Mouse (Mus musculus) C2C12 (cell line): ENCODE data around the gene Etnk1. TPM values are rescaled to one million over a fixed set of nuclear protein-coding genes. Genes with fewer than 3 reads are reported as not detected.

Experiments
- H3K27me3 ChIP-seq: one replicate; pipeline ENCODE4 v1.6.1; 2011; ENCODE audit not compliant: control insufficient read depth, insufficient read depth, insufficient read length
- H3K36me3 ChIP-seq: one replicate; pipeline ENCODE4 v1.6.1; 2011; ENCODE audit not compliant: control insufficient read depth, insufficient read depth
- H3K4me3 ChIP-seq: one replicate; pipeline ENCODE4 v1.5.1; 2011; ENCODE audit warnings: mild to moderate bottlenecking, control low read depth; ENCODE audit not compliant: poor library complexity, insufficient read depth, severe bottlenecking
- H3K79me2 ChIP-seq: one replicate; pipeline ENCODE4 v1.6.1; 2011; ENCODE audit not compliant: control insufficient read depth, insufficient read depth
- H3K79me3 ChIP-seq: one replicate; pipeline ENCODE4 v1.6.1; 2011; ENCODE audit warnings: low read depth, control low read depth
- H3ac ChIP-seq: one replicate; pipeline ENCODE3; 2011; ENCODE audit warnings: low read depth; ENCODE audit not compliant: control insufficient read depth, insufficient read length
- CEBPB ChIP-seq: IDR thresholded peaks from one replicate; pipeline ENCODE4 v1.6.1; 2011; ENCODE audit warnings: low read depth, mild to moderate bottlenecking, control low read depth, moderate library complexity
- CTCF ChIP-seq: IDR thresholded peaks from one replicate; pipeline ENCODE4 v1.5.1; 2011; ENCODE audit not compliant: control insufficient read depth, insufficient read depth, insufficient read length
- FOSL1 ChIP-seq: IDR thresholded peaks from one replicate; pipeline ENCODE4 v1.8.0; 2011; ENCODE audit warnings: mild to moderate bottlenecking, low read length; ENCODE audit not compliant: poor library complexity, insufficient read depth, severe bottlenecking
- MAX ChIP-seq: IDR thresholded peaks from one replicate; pipeline ENCODE4 v1.6.1; 2011; ENCODE audit warnings: mild to moderate bottlenecking, control low read depth
- MYOD1 ChIP-seq: IDR thresholded peaks from one replicate; pipeline ENCODE4 v1.6.1; 2011; ENCODE audit warnings: low read depth; ENCODE audit not compliant: control insufficient read depth, insufficient read length
- MYOG ChIP-seq: IDR thresholded peaks from one replicate; pipeline ENCODE4 v1.6.1; 2011; ENCODE audit not compliant: control insufficient read depth, insufficient read length; ENCODE audit errors: extremely low read depth
- USF1 ChIP-seq: IDR thresholded peaks from one replicate; pipeline ENCODE4 v1.6.1; 2011; ENCODE audit warnings: low read depth, mild to moderate bottlenecking, control low read depth, moderate library complexity
- polyA plus RNA-seq: library from polyadenylated mRNA; unstranded; fragments of >200 nt; fragmentation: generic; extraction: Trizol; gene quantifications from one replicate; pipeline ENCODE4 v1.2.1, GENCODE M21; 2012; ENCODE audit warnings: missing spikeins

Etnk1 gene
- polyA plus RNA-seq, 1 experiment, result 9.3 TPM

GRCm38 (mm10) chr6:143219347-143219746, 52.3 kb downstream of the Etnk1 start:
- Histone ChIP-seq H3K36me3 (no peaks in the 10 kb centered on the region), H3K27me3 (no peaks in the 10 kb centered on the region), H3ac (no peak overlapping the region), H3K79me2 (no peaks in the 10 kb centered on the region), H3K4me3 (no peak overlapping the region), H3K79me3 (no peaks in the 10 kb centered on the region)
- TF ChIP-seq CTCF, result peak; percentile 8
- no peak for TF ChIP-seq MYOD1
- TF ChIP-seq MAX, result no peak
- TF ChIP-seq CEBPB, result no peak

GRCm38 (mm10) chr6:143221245-143221644, 54.2 kb downstream of the Etnk1 start:
- no peaks in the 10 kb centered on the region for H3K27me3 ChIP-seq
- H3ac ChIP-seq, result no peak overlapping the region
- H3K4me3 ChIP-seq, result no peak overlapping the region
- H3K36me3 ChIP-seq, result no peaks in the 10 kb centered on the region
- no peaks in the 10 kb centered on the region for H3K79me2 ChIP-seq
- no peak for TF ChIP-seq MAX
- TF ChIP-seq MYOD1, result no peak
- TF ChIP-seq FOSL1, result no peak
- no peak for TF ChIP-seq MYOG
- no peak for TF ChIP-seq CTCF
- TF ChIP-seq CEBPB, result no peak
- TF ChIP-seq USF1, result no peak
- H3K79me3 ChIP-seq, result no peaks in the 10 kb centered on the region

- no peaks in the 10 kb centered on the region for H3K27me3 ChIP-seq
- TF ChIP-seq CEBPB (no peak), CTCF (no peak), USF1 (no peak), MYOG (no peak), FOSL1 (no peak), MAX (no peak), MYOD1 (no peak)
Observed at GRCm38 (mm10) chr6:143224057-143224456, 57.0 kb downstream of the Etnk1 start.

GRCm38 (mm10) chr6:143224885-143225284, 57.9 kb downstream of the Etnk1 start:
- Histone ChIP-seq H3K27me3 (no peaks in the 10 kb centered on the region), H3ac (no peak overlapping the region), H3K4me3 (no peak overlapping the region), H3K36me3 (no peaks in the 10 kb centered on the region), H3K79me2 (no peaks in the 10 kb centered on the region), H3K79me3 (no peaks in the 10 kb centered on the region)
- no peak for TF ChIP-seq CTCF
- no peak for TF ChIP-seq MYOG
- no peak for TF ChIP-seq USF1
- TF ChIP-seq CEBPB, result no peak
- TF ChIP-seq FOSL1, result no peak

More at GRCm38 (mm10) chr6:143224057-143224456, 57.0 kb downstream of the Etnk1 start:
- no peaks in the 10 kb centered on the region for H3K36me3 ChIP-seq
- H3K79me2 ChIP-seq, result no peaks in the 10 kb centered on the region
- no peak overlapping the region for H3K4me3 ChIP-seq
- no peaks in the 10 kb centered on the region for H3K79me3 ChIP-seq
- no peak overlapping the region for H3ac ChIP-seq

- Histone ChIP-seq H3K36me3 (no peaks in the 10 kb centered on the region), H3ac (no peak overlapping the region), H3K79me3 (no peaks in the 10 kb centered on the region), H3K4me3 (no peak overlapping the region), H3K27me3 (no peaks in the 10 kb centered on the region), H3K79me2 (no peaks in the 10 kb centered on the region)
- TF ChIP-seq MAX (no peak), MYOG (no peak), CEBPB (no peak), FOSL1 (no peak), CTCF (no peak), USF1 (no peak), MYOD1 (no peak)
Observed at GRCm38 (mm10) chr6:143228696-143229095, 61.7 kb downstream of the Etnk1 start.

- H3K27me3 ChIP-seq, result no peaks in the 10 kb centered on the region
- TF ChIP-seq MYOG (no peak), MYOD1 (no peak), MAX (no peak), CEBPB (no peak), CTCF (no peak), USF1 (no peak), FOSL1 (no peak)
Observed at GRCm38 (mm10) chr6:143229906-143230305, 62.9 kb downstream of the Etnk1 start.

More at GRCm38 (mm10) chr6:143229906-143230305, 62.9 kb downstream of the Etnk1 start:
- Histone ChIP-seq H3K79me3 (no peaks in the 10 kb centered on the region), H3K4me3 (no peak overlapping the region), H3K36me3 (no peaks in the 10 kb centered on the region), H3K79me2 (no peaks in the 10 kb centered on the region), H3ac (no peak overlapping the region)
